Mouse (Mus musculus) cerebellum, adult 11 months (tissue): ENCODE measurements around the gene Fam161a.

Source experiments
- DNase-seq: peaks from one replicate; pipeline ENCODE4 v3.0.0; 2022

The Fam161a gene

GRCm38 (mm10) chr11:22991218-22991835 lies 16.0 kb upstream of the Fam161a start:
- no peak for DNase-seq

GRCm38 (mm10) chr11:22994271-22994670 lies 13.1 kb upstream of the Fam161a start:
- no peak for DNase-seq

GRCm38 (mm10) chr11:22995461-22995860 lies 11.9 kb upstream of the Fam161a start:
- no peak for DNase-seq

- no peak for DNase-seq
Observed at GRCm38 (mm10) chr11:22998308-22998707, 9.0 kb upstream of the Fam161a start.

- DNase-seq: no peak
Observed at GRCm38 (mm10) chr11:23005276-23005675, 2.1 kb upstream of the Fam161a start.

GRCm38 (mm10) chr11:23007166-23007480 lies 208 bp upstream of the Fam161a start:
- DNase-seq: no peak

GRCm38 (mm10) chr11:23008181-23008823 lies 971 bp downstream of the Fam161a start:
- DNase-seq: peak; percentile 80

- DNase-seq: no peak
Observed at GRCm38 (mm10) chr11:23008824-23009200, 1.5 kb downstream of the Fam161a start.

GRCm38 (mm10) chr11:23013096-23013495 lies 5.8 kb downstream of the Fam161a start:
- no peak for DNase-seq

GRCm38 (mm10) chr11:23013580-23014294 lies 6.4 kb downstream of the Fam161a start:
- no peak for DNase-seq

GRCm38 (mm10) chr11:23014996-23015395 lies 7.7 kb downstream of the Fam161a start:
- no peak for DNase-seq

GRCm38 (mm10) chr11:23017943-23018342 lies 10.6 kb downstream of the Fam161a start:
- no peak for DNase-seq

- no peak for DNase-seq
Observed at GRCm38 (mm10) chr11:23020116-23020770, 12.9 kb downstream of the Fam161a start.

GRCm38 (mm10) chr11:23020841-23021240 lies 13.5 kb downstream of the Fam161a start:
- DNase-seq: no peak

GRCm38 (mm10) chr11:23023155-23023554 lies 15.8 kb downstream of the Fam161a start:
- DNase-seq: no peak

- no peak for DNase-seq
Observed at GRCm38 (mm10) chr11:23024169-23024568, 16.8 kb downstream of the Fam161a start.

GRCm38 (mm10) chr11:23028957-23029356 lies 21.6 kb downstream of the Fam161a start:
- no peak for DNase-seq

GRCm38 (mm10) chr11:23029399-23029798 lies 22.1 kb downstream of the Fam161a start:
- no peak for DNase-seq

GRCm38 (mm10) chr11:23047252-23047651 lies 39.9 kb downstream of the Fam161a start:
- DNase-seq: no peak

GRCm38 (mm10) chr11:23047663-23048582 lies 40.6 kb downstream of the Fam161a start:
- no peak for DNase-seq

GRCm38 (mm10) chr11:23049642-23050041 lies 42.3 kb downstream of the Fam161a start:
- no peak for DNase-seq

- no peak for DNase-seq
Observed at GRCm38 (mm10) chr11:23052353-23052752, 45.0 kb downstream of the Fam161a start.

GRCm38 (mm10) chr11:23063153-23063552 lies 55.8 kb downstream of the Fam161a start:
- no peak for DNase-seq
